Mouse (Mus musculus) MEL (cell line): Measurements from ENCODE around the gene Gusb. TPM values are rescaled to one million over a fixed set of nuclear protein-coding genes. Genes with fewer than 3 reads are reported as not detected.

Experiments used
- DNase-seq: peaks from one replicate; pipeline ENCODE4 v3.0.0; 2011; ENCODE audit warnings: low read depth, low spot score
- H3K27ac ChIP-seq: 2 replicates; pipeline ENCODE4 v1.5.1; 2012; ENCODE audit warnings: low read depth, mild to moderate bottlenecking, control low read depth, low read length, moderate library complexity; ENCODE audit not compliant: control insufficient read depth
- H3K27me3 ChIP-seq, 2 experiments: fragments of 150-350 bp in 1 of 2; sonication (generic) in 1 of 2; 2 replicates each; pipeline ENCODE4 v1.6.1; 2012; ENCODE audit warnings: low read length in 2 of 2, mild to moderate bottlenecking in 2 of 2, improper control_type of control experiment in 1 of 2, moderate library complexity in 1 of 2; ENCODE audit not compliant: insufficient read depth in 2 of 2, control insufficient read depth in 1 of 2
- H3K36me3 ChIP-seq, 2 experiments: 2 replicates each; pipeline ENCODE4 v1.6.1; 2012 to 2014; ENCODE audit warnings: low read length in 2 of 2, improper control_type of control experiment in 1 of 2, inconsistent platforms in 1 of 2, mild to moderate bottlenecking in 1 of 2; ENCODE audit not compliant: insufficient read depth in 2 of 2, control insufficient read depth in 1 of 2
- H3K4me1 ChIP-seq, 2 experiments: fragments of 150-350 bp in 1 of 2; sonication (generic) in 1 of 2; 2 replicates each; pipeline ENCODE4 v1.6.1; 2012; ENCODE audit warnings: low read length in 2 of 2, improper control_type of control experiment in 1 of 2, mild to moderate bottlenecking in 1 of 2; ENCODE audit not compliant: insufficient read depth in 2 of 2, control insufficient read depth in 1 of 2
- H3K4me3 ChIP-seq, 2 experiments: fragments of 150-350 bp in 1 of 2; sonication (generic) in 1 of 2; 2 replicates each; pipeline ENCODE4 v1.5.1; 2012; ENCODE audit warnings: low read depth in 2 of 2, low read length in 2 of 2, mild to moderate bottlenecking in 2 of 2, moderate library complexity in 2 of 2, control low read depth in 1 of 2, improper control_type of control experiment in 1 of 2; ENCODE audit not compliant: control insufficient read depth in 1 of 2, insufficient read depth in 1 of 2
- H3K79me2 ChIP-seq: 2 replicates; pipeline ENCODE4 v1.6.1; 2012; ENCODE audit warnings: mild to moderate bottlenecking, low read length, moderate library complexity; ENCODE audit not compliant: control insufficient read depth, poor library complexity, insufficient read depth
- H3K9ac ChIP-seq: 2 replicates; pipeline ENCODE4 v1.6.1; 2012; ENCODE audit warnings: low read depth, mild to moderate bottlenecking, control low read depth, low read length, moderate library complexity; ENCODE audit not compliant: control insufficient read depth, poor library complexity, severe bottlenecking
- H3K9me3 ChIP-seq: fragments of 150-350 bp; sonication (generic); replicated peaks from 2 replicates; pipeline ENCODE4 v1.6.1; 2012; ENCODE audit warnings: mild to moderate bottlenecking, low read length, improper control_type of control experiment, moderate library complexity; ENCODE audit not compliant: insufficient read depth
- BHLHE40 ChIP-seq: IDR thresholded peaks from 2 replicates; pipeline ENCODE4 v1.6.1; 2012; ENCODE audit warnings: low read depth, mild to moderate bottlenecking, inconsistent platforms, low read length, improper control_type of control experiment, borderline replicate concordance
- CHD1 ChIP-seq: IDR thresholded peaks from 2 replicates; pipeline ENCODE4 v1.6.1; 2012; ENCODE audit warnings: low read depth, mild to moderate bottlenecking, inconsistent platforms, low read length, improper control_type of control experiment
- CTCF ChIP-seq, 3 experiments: IDR thresholded peaks in 2 of 3; conservative IDR thresholded peaks in 1 of 3; 2 replicates each; pipeline ENCODE4 v1.5.1; 2011 to 2012; ENCODE audit warnings: low read length in 3 of 3, low read depth in 2 of 3, mild to moderate bottlenecking in 2 of 3, improper control_type of control experiment in 1 of 3, inconsistent platforms in 1 of 3, mixed read lengths in 1 of 3, moderate library complexity in 1 of 3; ENCODE audit not compliant: control insufficient read depth in 1 of 3, insufficient read depth in 1 of 3, poor library complexity in 1 of 3, severe bottlenecking in 1 of 3
- ELF1 ChIP-seq: IDR thresholded peaks from 2 replicates; pipeline ENCODE4 v1.6.1; 2014; ENCODE audit warnings: low read depth, mild to moderate bottlenecking, inconsistent platforms, low read length, improper control_type of control experiment, moderate library complexity
- ETS1 ChIP-seq: IDR thresholded peaks from 2 replicates; pipeline ENCODE4 v1.6.1; 2012; ENCODE audit warnings: low read depth, mild to moderate bottlenecking, inconsistent platforms, low read length, improper control_type of control experiment, moderate library complexity
- GABPA ChIP-seq: IDR thresholded peaks from 2 replicates; pipeline ENCODE4 v1.6.1; 2012; ENCODE audit warnings: low read depth, mild to moderate bottlenecking, inconsistent platforms, low read length, improper control_type of control experiment, moderate library complexity
- GATA1 ChIP-seq: IDR thresholded peaks from 2 replicates; pipeline ENCODE4 v1.6.1; 2011; ENCODE audit warnings: low read depth, low read length, improper control_type of control experiment
- HCFC1 ChIP-seq: IDR thresholded peaks from 2 replicates; pipeline ENCODE4 v1.6.1; 2012; ENCODE audit warnings: low read depth, mild to moderate bottlenecking, inconsistent platforms, low read length, improper control_type of control experiment, moderate library complexity
- JUND ChIP-seq: IDR thresholded peaks from 2 replicates; pipeline ENCODE4 v1.6.1; 2011; ENCODE audit warnings: low read depth, mild to moderate bottlenecking, improper control_type of control experiment, low read length
- MYB ChIP-seq: IDR thresholded peaks from 2 replicates; pipeline ENCODE4 v1.6.1; 2011; ENCODE audit warnings: mild to moderate bottlenecking, low read depth, low read length, improper control_type of control experiment
- MYC ChIP-seq: IDR thresholded peaks from 2 replicates; pipeline ENCODE4 v1.6.1; 2011; ENCODE audit warnings: low read depth, mild to moderate bottlenecking, low read length, improper control_type of control experiment, moderate library complexity
- NELFE ChIP-seq: IDR thresholded peaks from 2 replicates; pipeline ENCODE4 v1.6.1; 2011; ENCODE audit warnings: low read depth, low read length, improper control_type of control experiment
- POLR2A ChIP-seq, 2 experiments: IDR thresholded peaks; 2 replicates each; pipeline ENCODE4 v1.6.1; 2011 to 2012; ENCODE audit warnings: low read length in 2 of 2, mild to moderate bottlenecking in 2 of 2, control low read depth in 1 of 2, improper control_type of control experiment in 1 of 2, low read depth in 1 of 2, moderate library complexity in 1 of 2; ENCODE audit not compliant: control insufficient read depth in 1 of 2, insufficient read depth in 1 of 2, poor library complexity in 1 of 2
- RAD21 ChIP-seq: IDR thresholded peaks from 2 replicates; pipeline ENCODE4 v1.6.1; 2011; ENCODE audit warnings: mild to moderate bottlenecking, low read depth, low read length, improper control_type of control experiment
- RCOR1 ChIP-seq: IDR thresholded peaks from 2 replicates; pipeline ENCODE4 v1.6.1; 2012; ENCODE audit warnings: low read depth, mild to moderate bottlenecking, inconsistent platforms, low read length, improper control_type of control experiment
- SIN3A ChIP-seq: IDR thresholded peaks from 2 replicates; pipeline ENCODE4 v1.6.1; 2012; ENCODE audit warnings: low read length, improper control_type of control experiment, inconsistent platforms
- TBP ChIP-seq: IDR thresholded peaks from 2 replicates; pipeline ENCODE4 v1.8.0; 2011; ENCODE audit warnings: low read depth, low read length, improper control_type of control experiment
- TCF12 ChIP-seq: IDR thresholded peaks from 2 replicates; pipeline ENCODE4 v1.6.1; 2014; ENCODE audit warnings: low read depth, mild to moderate bottlenecking, inconsistent platforms, low read length, improper control_type of control experiment, moderate library complexity
- USF2 ChIP-seq, 2 experiments: IDR thresholded peaks; 2 replicates each; pipeline ENCODE4 v1.6.1; 2011 to 2012; ENCODE audit warnings: improper control_type of control experiment in 2 of 2, low read length in 2 of 2, borderline replicate concordance in 1 of 2, inconsistent platforms in 1 of 2, low read depth in 1 of 2, mild to moderate bottlenecking in 1 of 2; ENCODE audit not compliant: insufficient read depth in 1 of 2
- ZC3H11A ChIP-seq: IDR thresholded peaks from 2 replicates; pipeline ENCODE4 v1.6.1; 2012; ENCODE audit warnings: low read depth, mild to moderate bottlenecking, inconsistent platforms, low read length, improper control_type of control experiment
- ZKSCAN1 ChIP-seq: IDR thresholded peaks from 2 replicates; pipeline ENCODE4 v1.6.1; 2012; ENCODE audit warnings: low read depth, mild to moderate bottlenecking, inconsistent platforms, low read length, improper control_type of control experiment, moderate library complexity
- ZMIZ1 ChIP-seq: IDR thresholded peaks from 2 replicates; pipeline ENCODE4 v1.6.1; 2012; ENCODE audit warnings: low read depth, mild to moderate bottlenecking, inconsistent platforms, low read length, improper control_type of control experiment, moderate library complexity
- polyA plus RNA-seq, 2 experiments: library from polyadenylated mRNA; stranded (reverse) in 1 of 2; unstranded in 1 of 2; fragments of >175 nt in 1 of 2; fragments of >200 nt in 1 of 2; gene quantifications; 2 replicates each; pipeline versions ENCODE4 v1.2.1 to v1.2.4; 2012; ENCODE audit warnings: low replicate concordance in 2 of 2, low read depth in 1 of 2; ENCODE audit not compliant: insufficient read length in 2 of 2, insufficient read depth in 1 of 2, missing spikeins in 1 of 2
- total RNA-seq: library from RNA; depleted of rRNA; stranded (reverse); fragments of 300-350 nt; gene quantifications from 2 replicates; pipeline ENCODE4 v1.2.3, GENCODE M21; 2012

The Gusb gene
- total and polyA plus RNA-seq, 3 experiments: 44.4 to 107 (median 54.2) TPM

DNA sequence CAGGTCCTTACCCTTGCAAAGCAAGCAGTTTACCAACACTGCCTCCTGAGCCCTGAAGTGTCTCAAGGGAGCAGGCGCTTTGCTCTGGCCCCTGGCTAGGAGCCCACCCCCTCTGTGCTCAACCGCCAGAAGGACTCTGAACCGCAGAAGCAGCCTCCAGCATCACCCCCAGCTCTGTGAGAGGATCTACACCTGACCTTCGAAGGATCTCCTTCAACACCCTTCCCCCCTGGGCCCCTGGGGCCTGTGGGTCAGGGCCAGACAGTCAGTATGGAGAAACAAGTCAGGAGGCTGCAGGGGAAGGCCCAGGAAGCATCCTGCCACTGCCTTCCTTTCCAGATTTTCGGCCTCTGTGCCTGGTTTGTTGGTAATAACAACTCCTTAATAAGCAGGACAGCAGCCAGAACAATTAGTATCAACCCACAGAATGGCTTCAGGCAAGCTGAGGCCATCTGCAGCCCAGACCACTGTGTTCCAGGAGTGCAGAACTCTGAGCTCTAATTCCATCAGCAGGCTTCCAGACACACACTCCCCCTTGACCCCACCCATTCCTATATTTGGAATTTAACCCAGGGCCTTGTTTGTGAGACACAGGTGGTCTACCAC lies 18.6 kb upstream of the Gusb start:
- H3K27ac ChIP-seq: no peak overlapping the region
- H3K9ac ChIP-seq: no peak overlapping the region
- H3K9me3 ChIP-seq: no peaks in the 10 kb centered on the region
- no peaks in the 10 kb centered on the region; the same call in 1 of the 2 replicates for H3K79me2 ChIP-seq
- no peaks in the 10 kb centered on the region for H3K27me3 ChIP-seq
- peaks cover 0 to 3% of the 10 kb centered on the region in 2 experiments; a peak in 1 of 4 replicates for H3K36me3 ChIP-seq
- H3K4me1 ChIP-seq: no peaks in the 10 kb centered on the region; a peak in 1 of 4 replicates
- no peak for DNase-seq
- TF ChIP-seq CTCF (IDR thresholded peaks at IDR 0.05 in 2 of 3, conservative IDR thresholded peaks at IDR 0.05 in 1 of 3; ENCODE audit: control insufficient read depth in 1 of 3, insufficient read depth in 1 of 3, low read depth in 2 of 3, low read length in 3 of 3, poor library complexity in 1 of 3, severe bottlenecking in 1 of 3) (no peak), CHD1 (no peak), ELF1 (no peak), ETS1 (no peak), GATA1 (no peak), BHLHE40 (no peak), HCFC1 (no peak), ZMIZ1 (no peak), USF2 (IDR thresholded peaks at IDR 0.05; ENCODE audit: borderline replicate concordance in 1 of 2, insufficient read depth in 1 of 2, low read depth in 1 of 2, low read length in 2 of 2) (no peak)
- H3K4me3 ChIP-seq: no peak overlapping the region

DNA sequence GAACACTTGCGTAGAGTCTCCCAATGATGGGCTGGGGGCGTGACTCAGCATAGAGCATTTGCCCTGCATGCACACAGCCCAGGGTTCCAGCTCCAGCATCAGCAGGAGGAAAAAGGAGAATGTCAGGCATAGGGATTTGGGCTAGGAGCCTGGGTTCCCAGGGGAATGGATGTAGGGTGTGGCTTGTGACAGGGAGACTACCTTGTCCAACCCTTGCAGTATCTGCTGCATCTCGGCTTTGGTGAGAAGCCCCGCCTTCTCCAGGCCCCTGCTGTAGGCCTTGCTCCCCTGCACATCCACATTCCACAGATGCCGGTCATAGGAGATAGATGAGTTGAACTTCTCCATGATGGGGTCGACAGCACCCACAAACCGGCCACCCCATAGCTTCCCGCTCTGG lies 16.6 kb upstream of the Gusb start:
- peaks cover 0 to 3% of the 10 kb centered on the region in 2 experiments; a peak in 1 of 4 replicates for H3K36me3 ChIP-seq
- H3K9ac ChIP-seq: no peak overlapping the region
- no peak overlapping the region for H3K27ac ChIP-seq
- H3K27me3 ChIP-seq: no peaks in the 10 kb centered on the region
- no peaks in the 10 kb centered on the region for H3K9me3 ChIP-seq
- DNase-seq: no peak
- H3K4me3 ChIP-seq: no peak overlapping the region
- H3K4me1 ChIP-seq: no peaks in the 10 kb centered on the region; a peak in 1 of 4 replicates
- no peak for TF ChIP-seq MYC
- TF ChIP-seq RCOR1: no peak
- TF ChIP-seq RAD21: no peak
- TF ChIP-seq MYB: no peak
- no peak for TF ChIP-seq ZC3H11A
- TF ChIP-seq CTCF (IDR thresholded peaks at IDR 0.05 in 2 of 3, conservative IDR thresholded peaks at IDR 0.05 in 1 of 3; ENCODE audit: control insufficient read depth in 1 of 3, insufficient read depth in 1 of 3, low read depth in 2 of 3, low read length in 3 of 3, poor library complexity in 1 of 3, severe bottlenecking in 1 of 3): no peak
- no peak for TF ChIP-seq HCFC1
- TF ChIP-seq SIN3A: no peak
- no peak for TF ChIP-seq ELF1
- TF ChIP-seq JUND: no peak
- no peak for TF ChIP-seq TCF12
- no peak for TF ChIP-seq BHLHE40
- TF ChIP-seq POLR2A (IDR thresholded peaks at IDR 0.05; ENCODE audit: control insufficient read depth in 1 of 2, insufficient read depth in 1 of 2, low read depth in 1 of 2, low read length in 2 of 2, poor library complexity in 1 of 2): no peak
- no peak for TF ChIP-seq TBP
- TF ChIP-seq NELFE: no peak
- TF ChIP-seq ZKSCAN1: no peak
- no peak for TF ChIP-seq GABPA
- no peaks in the 10 kb centered on the region; the same call in 1 of the 2 replicates for H3K79me2 ChIP-seq
